Mouse (Mus musculus): ENCODE results near the gene Kdm2a. TPM values are rescaled to one million over a fixed set of nuclear protein-coding genes. Genes with fewer than 3 reads are reported as not detected.
A peak's percentile ranks its signal among the peaks of the same experiment; 100 is the strongest.

Gene Kdm2a
- total RNA-seq (2015; ENCODE audit: low replicate concordance), result 40.7 and 74.2 TPM in 2 replicates
- total RNA-seq (2017; ENCODE audit: low replicate concordance), result 79.4 and 114 TPM in 2 replicates

DNA sequence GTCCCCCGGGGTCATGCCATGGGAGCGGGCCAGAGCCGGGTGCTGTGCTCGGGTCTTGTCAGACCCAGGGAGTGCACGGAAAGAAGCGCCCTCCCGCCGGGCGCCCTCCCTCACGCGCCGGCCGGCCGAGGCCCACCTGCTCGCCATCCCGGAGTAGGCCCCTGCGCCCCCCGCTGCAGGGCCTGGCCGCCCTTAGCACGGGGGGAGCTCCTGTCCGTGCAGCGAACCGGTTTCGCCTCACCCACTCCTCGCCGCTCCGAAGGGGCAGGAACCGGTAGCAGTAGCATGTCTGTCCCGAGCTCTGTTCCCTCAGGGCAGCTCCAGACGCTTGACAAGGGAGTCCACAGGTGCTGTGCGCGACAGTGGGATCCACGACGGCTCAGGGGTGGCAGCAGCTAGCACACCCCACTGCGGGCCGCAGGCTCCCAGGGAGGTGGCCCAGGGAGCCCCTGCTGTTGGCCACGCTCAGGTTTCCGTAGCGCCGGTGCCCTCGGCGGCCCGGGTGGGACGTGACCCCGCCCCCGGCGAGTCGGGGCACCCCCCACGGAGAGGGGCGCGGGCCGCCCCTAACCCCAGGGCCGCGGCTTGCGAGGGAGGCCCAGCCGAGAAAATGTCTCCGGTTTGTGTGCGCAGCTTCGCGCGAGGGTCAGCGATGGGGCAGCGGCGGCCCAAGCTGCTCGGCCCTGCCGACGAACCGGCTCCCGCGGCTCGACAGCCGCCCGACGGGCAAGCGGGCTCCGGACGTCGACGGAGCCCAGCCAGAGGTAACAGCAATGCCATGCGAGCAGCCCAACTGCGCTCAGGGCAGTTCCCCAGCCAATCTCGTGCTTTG, at the start of gene Kdm2a:
TSS of gene Kdm2a (minus strand) at position 488 of the 832 bp plus-strand sequence.
- peak; percentile 21; the same call in 1 of the 2 replicates for ATAC-seq (replicated peaks; ENCODE audit: low FRiP score, poor library complexity, severe bottlenecking)

DNA sequence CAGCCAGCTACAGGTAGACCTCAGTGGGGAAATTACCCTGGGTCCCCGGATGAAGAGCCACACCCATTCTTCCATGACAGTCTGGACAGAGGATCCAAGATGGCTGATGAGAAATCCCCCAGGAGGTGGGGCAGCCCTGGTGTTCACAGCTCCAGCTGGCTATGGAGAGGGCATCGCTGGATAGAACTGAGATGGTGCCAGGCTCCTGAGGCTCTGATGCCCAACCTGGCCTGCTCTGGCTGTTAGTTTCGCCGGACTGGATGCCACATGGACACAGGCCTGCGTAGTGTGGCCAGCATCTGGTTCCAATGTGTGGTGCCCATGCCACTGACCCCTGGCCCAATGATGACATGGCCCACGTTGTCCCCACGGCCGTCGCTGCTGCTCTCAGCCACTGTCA, 49.4 kb upstream of the Kdm2a start:
- ATAC-seq (replicated peaks; ENCODE audit: low FRiP score, poor library complexity, severe bottlenecking), result 0 out of 2 replicates have a peak, but pooled peaks have one; percentile 22

DNA sequence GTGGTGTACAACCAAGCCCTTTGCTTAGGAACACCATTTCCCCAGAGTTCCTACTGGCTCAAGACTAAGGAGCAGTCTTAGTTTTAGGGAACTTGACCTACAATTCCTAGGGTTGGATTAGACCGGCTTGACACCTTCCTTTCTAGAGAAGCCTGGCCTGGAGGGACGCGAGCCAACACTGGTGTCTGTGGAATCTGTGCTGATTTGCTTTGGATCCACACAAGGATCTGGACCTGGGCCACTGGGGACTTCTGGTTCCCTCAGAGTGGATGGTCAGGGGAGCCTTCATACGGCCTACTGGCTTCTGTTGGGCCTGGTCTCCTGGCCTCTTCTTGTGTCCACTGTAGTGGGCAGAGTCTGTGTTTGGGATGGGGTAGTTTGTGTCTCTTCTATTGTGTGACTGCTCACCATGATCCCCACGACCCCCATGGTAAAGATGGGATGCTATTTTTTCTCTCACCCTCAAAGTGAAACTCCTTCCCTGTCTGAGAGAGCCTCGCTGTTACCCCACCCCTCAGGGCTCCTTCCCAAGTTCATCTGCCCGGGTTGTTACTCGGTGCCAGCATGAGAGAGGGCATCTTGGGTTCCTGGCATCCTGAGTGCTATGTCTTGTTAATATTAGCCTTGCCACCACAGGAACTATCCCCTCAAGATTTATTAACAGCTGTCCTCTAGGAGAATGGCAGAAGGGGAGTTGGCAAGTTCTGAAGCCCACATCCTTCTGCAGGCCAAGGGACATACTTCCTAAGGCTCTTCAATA, 48.8 kb upstream of the Kdm2a start:
- no peak for ATAC-seq (replicated peaks; ENCODE audit: low FRiP score, poor library complexity, severe bottlenecking)

DNA sequence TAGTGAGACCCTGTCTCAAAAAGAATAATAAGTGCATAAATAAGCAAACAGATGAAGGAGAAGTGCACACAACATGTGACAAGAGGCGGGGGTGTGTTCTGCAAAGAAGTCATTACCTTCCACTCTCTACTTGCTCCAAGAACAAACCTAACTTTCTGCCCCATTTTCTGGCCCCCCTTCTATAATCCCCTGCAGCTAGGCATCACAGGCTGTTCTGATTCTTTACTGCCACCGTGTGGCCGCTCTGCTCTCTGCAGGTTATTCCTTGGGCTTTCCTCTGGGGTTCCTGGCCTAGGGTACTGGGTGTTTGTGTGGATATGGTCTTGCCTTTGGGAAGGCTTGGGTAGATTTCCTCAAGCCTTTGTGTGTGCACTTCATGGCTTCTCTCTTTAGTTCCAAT, 44.3 kb upstream of the Kdm2a start:
- peak; percentile 65 for ATAC-seq (replicated peaks; ENCODE audit: low FRiP score, poor library complexity, severe bottlenecking)

GRCm38 (mm10) chr19:4441621-4442161, 43.6 kb upstream of the Kdm2a start:
- no peak for ATAC-seq (replicated peaks; ENCODE audit: low FRiP score, poor library complexity, severe bottlenecking)

GRCm38 (mm10) chr19:4441090-4441591, 43.1 kb upstream of the Kdm2a start:
- ATAC-seq (replicated peaks; ENCODE audit: low FRiP score, poor library complexity, severe bottlenecking), result peak; percentile 36; the same call in 1 of the 2 replicates

DNA sequence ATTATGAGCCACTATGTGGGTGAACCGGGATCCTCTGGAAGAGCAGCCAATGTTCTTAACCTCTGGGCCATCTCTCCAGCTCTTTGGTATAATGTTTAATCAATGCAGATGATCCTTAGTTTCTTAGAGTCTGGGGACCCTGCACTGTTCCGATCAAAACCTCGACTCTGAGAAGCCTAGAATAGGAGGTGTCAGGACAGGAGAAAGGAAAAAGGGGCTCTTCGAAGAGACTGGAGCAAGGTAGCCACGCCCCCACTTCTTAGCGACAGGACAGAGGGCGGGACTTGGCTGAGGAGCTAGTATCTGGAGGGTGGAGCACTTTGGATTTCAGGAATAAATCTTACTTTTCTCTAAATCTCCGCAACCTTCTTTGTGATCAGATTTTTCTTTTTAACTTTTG, 42.1 kb upstream of the Kdm2a start:
- ATAC-seq (replicated peaks; ENCODE audit: low FRiP score, poor library complexity, severe bottlenecking), result no peak

DNA sequence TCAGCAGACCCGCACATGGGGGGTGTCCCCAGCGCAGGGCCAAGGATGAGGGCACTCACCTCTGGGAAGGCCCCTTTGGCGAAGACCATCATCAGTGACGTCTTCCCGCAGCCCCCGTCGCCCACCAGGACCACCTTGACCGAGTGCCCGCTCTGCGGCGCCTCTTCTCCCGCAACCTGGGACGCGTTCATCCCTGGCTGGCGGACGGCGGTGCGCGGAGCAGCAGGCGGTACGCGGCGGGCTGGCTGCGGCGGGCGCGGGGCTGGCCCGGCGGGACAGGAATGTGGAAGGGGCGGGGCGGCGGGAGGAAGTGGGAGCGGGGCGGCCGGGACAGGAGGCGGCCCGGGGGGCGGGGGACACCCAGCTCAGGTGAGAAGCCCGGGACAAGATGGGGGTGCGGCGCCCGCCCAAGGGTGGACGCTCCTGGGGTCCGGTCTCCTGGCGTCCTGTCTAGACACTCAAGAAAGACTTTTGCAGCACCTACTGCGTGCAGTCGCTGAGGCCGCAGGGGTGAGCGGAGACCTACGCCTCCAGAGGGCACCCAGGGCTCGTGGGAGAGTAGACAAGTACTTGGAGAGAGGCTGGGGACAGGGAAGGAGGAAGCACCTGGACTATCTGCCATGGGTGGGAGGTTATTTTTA, 41.2 kb upstream of the Kdm2a start, which contains the start of gene Rhod:
TSS of gene Rhod (minus strand) at position 272 of the 641 bp plus-strand sequence.
- no peak for ATAC-seq (replicated peaks; ENCODE audit: low FRiP score, poor library complexity, severe bottlenecking)

DNA sequence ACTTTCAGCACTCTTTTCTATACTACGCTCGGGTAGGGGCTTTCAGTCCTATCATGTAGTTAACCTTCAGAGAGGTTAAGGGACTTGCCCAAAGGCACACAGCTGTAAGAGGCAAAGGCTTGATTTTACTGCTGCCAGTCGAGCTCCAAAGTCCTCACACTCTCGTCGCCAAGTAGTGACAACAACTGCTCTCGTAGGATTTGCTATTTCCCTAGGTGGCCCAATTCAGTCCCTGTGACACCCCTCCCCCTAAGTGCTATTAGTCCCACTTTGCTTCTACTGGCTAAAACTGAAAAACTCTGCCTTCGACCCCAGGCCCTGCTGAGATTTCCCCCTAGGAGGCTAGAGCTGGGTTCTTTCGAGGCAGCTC, 40.7 kb upstream of the Kdm2a start:
- ATAC-seq (replicated peaks; ENCODE audit: low FRiP score, poor library complexity, severe bottlenecking), result no peak

GRCm38 (mm10) chr19:4437886-4438285, 39.8 kb upstream of the Kdm2a start:
- no peak for ATAC-seq (replicated peaks; ENCODE audit: low FRiP score, poor library complexity, severe bottlenecking)

- no peak for ATAC-seq (replicated peaks; ENCODE audit: low FRiP score, poor library complexity, severe bottlenecking)
These were observed 38.2 kb upstream of the Kdm2a start for GRCm38 (mm10) chr19:4436254-4436653.

GRCm38 (mm10) chr19:4434999-4435398, 36.9 kb upstream of the Kdm2a start:
- ATAC-seq (replicated peaks; ENCODE audit: low FRiP score, poor library complexity, severe bottlenecking), result no peak

- ATAC-seq (replicated peaks; ENCODE audit: low FRiP score, poor library complexity, severe bottlenecking), result no peak
These were observed 35.7 kb upstream of the Kdm2a start for GRCm38 (mm10) chr19:4433756-4434155.

- no peak for ATAC-seq (replicated peaks; ENCODE audit: low FRiP score, poor library complexity, severe bottlenecking)
These were observed 32.1 kb upstream of the Kdm2a start for GRCm38 (mm10) chr19:4430091-4430620.

DNA sequence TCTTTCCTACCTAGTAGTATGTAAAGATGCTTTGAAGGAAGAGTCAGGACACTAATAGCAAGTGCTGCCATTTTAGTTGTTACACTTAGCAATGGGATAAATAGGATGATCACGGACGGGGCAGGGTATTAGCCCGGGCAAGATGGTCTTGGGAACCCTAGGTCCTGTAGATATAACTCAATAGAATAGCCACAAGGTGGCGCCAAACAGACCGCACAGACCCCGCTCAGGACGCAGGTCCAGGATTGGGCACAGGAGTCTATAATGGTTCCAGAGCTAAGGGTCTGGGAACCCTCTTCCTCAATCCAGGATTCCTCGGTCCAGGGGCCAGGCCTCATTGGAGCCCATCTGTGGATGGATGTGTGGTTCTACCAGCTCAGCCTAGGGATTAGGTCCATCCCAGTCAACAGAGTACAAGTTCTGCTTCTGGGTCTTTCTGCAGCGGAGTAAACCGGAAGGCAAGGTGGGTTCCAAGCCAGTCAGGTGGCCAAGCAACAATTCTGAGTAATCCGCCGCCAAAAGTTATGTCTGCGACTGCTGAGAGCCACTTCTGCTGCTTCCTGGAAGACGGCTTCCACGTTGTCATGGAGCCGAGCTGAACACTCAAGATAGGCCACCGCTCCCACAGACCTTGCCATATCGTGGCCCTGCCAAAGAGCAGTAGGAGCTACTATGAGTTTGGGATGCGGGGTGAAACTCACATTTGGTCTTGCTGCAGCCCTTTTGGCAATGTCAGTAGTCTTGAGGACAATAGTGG, 27.7 kb upstream of the Kdm2a start:
- ATAC-seq (replicated peaks; ENCODE audit: low FRiP score, poor library complexity, severe bottlenecking), result peak; percentile 79

DNA sequence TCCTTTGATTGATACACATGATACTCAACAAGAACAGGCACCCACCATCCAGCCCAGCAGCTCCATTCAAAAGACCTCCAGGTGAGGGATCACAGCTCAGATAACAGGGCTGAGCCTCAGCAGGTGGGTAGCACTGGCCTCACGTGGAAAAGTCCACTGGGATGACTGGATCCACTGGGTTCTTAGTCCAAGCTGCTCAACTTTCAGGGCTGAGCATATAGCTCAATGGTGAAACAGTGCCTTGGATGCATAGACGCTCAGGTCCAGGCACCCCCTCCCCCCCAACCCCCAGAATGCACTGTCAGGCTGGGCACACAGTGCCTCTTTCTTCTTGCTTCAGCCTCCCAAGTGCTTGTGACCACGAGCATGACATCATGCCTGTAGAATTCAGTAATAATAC, 24.9 kb upstream of the Kdm2a start:
- ATAC-seq (replicated peaks; ENCODE audit: low FRiP score, poor library complexity, severe bottlenecking), result no peak

DNA sequence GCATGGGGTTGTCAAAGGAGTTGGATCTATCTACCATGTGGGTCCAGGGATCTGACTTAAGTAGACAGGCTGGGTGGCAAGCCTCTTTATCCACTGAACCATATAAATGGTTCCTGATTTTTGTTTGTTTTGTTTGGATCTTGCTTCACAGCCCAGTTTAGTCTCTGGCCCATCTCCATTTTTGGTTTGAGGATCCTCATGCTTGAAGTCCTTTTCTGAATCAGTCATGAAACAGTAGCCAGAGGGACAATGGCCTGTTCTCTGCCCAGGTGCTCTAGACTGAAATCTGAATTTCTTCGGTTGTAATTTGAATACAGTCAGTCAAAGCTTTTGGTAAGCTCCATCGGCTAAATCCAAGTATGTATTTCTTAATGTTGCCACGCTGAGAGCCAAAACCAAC, 24.5 kb upstream of the Kdm2a start:
- ATAC-seq (replicated peaks; ENCODE audit: low FRiP score, poor library complexity, severe bottlenecking), result no peak

GRCm38 (mm10) chr19:4420153-4420910, 22.2 kb upstream of the Kdm2a start:
- ATAC-seq (replicated peaks; ENCODE audit: low FRiP score, poor library complexity, severe bottlenecking), result peak; percentile 77
